Mouse (Mus musculus) myocyte (in vitro differentiated cells): ENCODE data around the gene Gm17359.

Experiments used
- CEBPB ChIP-seq: IDR thresholded peaks from 2 replicates; pipeline ENCODE4 v1.6.1; 2011; ENCODE audit warnings: mild to moderate bottlenecking, moderate library complexity; ENCODE audit not compliant: poor library complexity, insufficient read depth, severe bottlenecking
- MAX ChIP-seq: IDR thresholded peaks from one replicate; pipeline ENCODE4 v1.6.1; 2011; ENCODE audit warnings: low read depth, mild to moderate bottlenecking, control low read depth
- MYOD1 ChIP-seq, 3 experiments: IDR thresholded peaks; one replicate each; pipeline ENCODE4 v1.6.1; 2011; ENCODE audit warnings: control low read depth in 2 of 3, low read depth in 2 of 3, mild to moderate bottlenecking in 2 of 3, moderate library complexity in 1 of 3; ENCODE audit not compliant: insufficient read length in 2 of 3, control insufficient read depth in 1 of 3
- MYOG ChIP-seq, 3 experiments: IDR thresholded peaks; one replicate each; pipeline ENCODE4 v1.6.1; 2011; ENCODE audit warnings: control low read depth in 2 of 3, low read depth in 2 of 3, mild to moderate bottlenecking in 2 of 3; ENCODE audit not compliant: insufficient read length in 2 of 3, control insufficient read depth in 1 of 3, insufficient read depth in 1 of 3
- POLR2A ChIP-seq: IDR thresholded peaks from one replicate; pipeline ENCODE4 v1.6.1; 2011; ENCODE audit warnings: low read depth, mild to moderate bottlenecking, control low read depth, moderate library complexity; ENCODE audit not compliant: insufficient read length
- POLR2AphosphoS2 ChIP-seq: IDR thresholded peaks from one replicate; pipeline ENCODE4 v1.6.1; 2011; ENCODE audit warnings: low read depth, control low read depth; ENCODE audit not compliant: insufficient read length
- TCF12 ChIP-seq: IDR thresholded peaks from one replicate; pipeline ENCODE4 v1.6.1; 2011; ENCODE audit warnings: mild to moderate bottlenecking, control low read depth; ENCODE audit not compliant: poor library complexity, insufficient read depth, severe bottlenecking
- USF1 ChIP-seq: IDR thresholded peaks from one replicate; pipeline ENCODE4 v1.6.1; 2011; ENCODE audit warnings: low read depth, mild to moderate bottlenecking, control low read depth, moderate library complexity

- no peak for TF ChIP-seq MYOD1 (IDR thresholded peaks at IDR 0.05; ENCODE audit: control insufficient read depth in 1 of 3, insufficient read length in 2 of 3, low read depth in 2 of 3)
- no peak for TF ChIP-seq POLR2A
- no peak for TF ChIP-seq MAX
- TF ChIP-seq USF1 = no peak
- no peak for TF ChIP-seq TCF12
- TF ChIP-seq POLR2AphosphoS2 = no peak
- no peak for TF ChIP-seq MYOG (IDR thresholded peaks at IDR 0.05; ENCODE audit: control insufficient read depth in 1 of 3, insufficient read depth in 1 of 3, insufficient read length in 2 of 3, low read depth in 2 of 3)
- TF ChIP-seq CEBPB = no peak
These were observed 107.4 kb downstream of the Gm17359 start for GRCm38 (mm10) chr3:79443850-79444249.
